Mouse (Mus musculus) spleen, embryonic (tissue): ENCODE measurements at regions not wholly inside any gene's neighbourhood (a gene's known extent, or its start where the extent isn't known, plus 50 kb on each side); places are given as distances from the start of the nearest gene placed in this dataset.

ENCODE experiments used
- CTCF ChIA-PET: fragments of 350-600 bp; sonication (Branson Sonifier 250); formaldehyde crosslinking; loops from one replicate; lab custom pipeline; 2022; lab: Charles Lee

- CTCF ChIA-PET: no interaction called here
Observed at GRCm38 (mm10) chr13:31330731-31331130, 225.2 kb upstream of the Foxq1 start.

GRCm38 (mm10) chr13:31334981-31335380 is 221.0 kb upstream of the Foxq1 start:
- CTCF ChIA-PET: no interaction called here

- CTCF ChIA-PET: no interaction called here
Observed at GRCm38 (mm10) chr13:31337631-31338030, 218.3 kb upstream of the Foxq1 start.

- CTCF ChIA-PET: no interaction called here
Observed at GRCm38 (mm10) chr13:31339386-31339785, 216.5 kb upstream of the Foxq1 start.

- CTCF ChIA-PET: no interaction called here
Observed at GRCm38 (mm10) chr13:31339901-31340300, 216.0 kb upstream of the Foxq1 start.

GRCm38 (mm10) chr13:31340363-31340948 is 215.5 kb upstream of the Foxq1 start:
- CTCF ChIA-PET: no interaction called here

- CTCF ChIA-PET: no interaction called here
Observed at GRCm38 (mm10) chr13:31341282-31342100, 214.4 kb upstream of the Foxq1 start.

GRCm38 (mm10) chr13:31346205-31346604 is 209.7 kb upstream of the Foxq1 start:
- CTCF ChIA-PET: no interaction called here

GRCm38 (mm10) chr13:31347000-31347399 is 208.9 kb upstream of the Foxq1 start:
- CTCF ChIA-PET: no interaction called here

- CTCF ChIA-PET: no interaction called here
Observed at GRCm38 (mm10) chr13:31349671-31350070, 206.3 kb upstream of the Foxq1 start.

GRCm38 (mm10) chr13:31351481-31351880 is 204.5 kb upstream of the Foxq1 start:
- CTCF ChIA-PET: no interaction called here

- CTCF ChIA-PET: no interaction called here
Observed at GRCm38 (mm10) chr13:31352825-31353224, 203.1 kb upstream of the Foxq1 start.

GRCm38 (mm10) chr13:31359353-31359752 is 196.6 kb upstream of the Foxq1 start:
- CTCF ChIA-PET: no interaction called here

GRCm38 (mm10) chr13:31362386-31362785 is 193.5 kb upstream of the Foxq1 start:
- CTCF ChIA-PET: no interaction called here

- CTCF ChIA-PET: no interaction called here
Observed at GRCm38 (mm10) chr13:31364369-31364768, 191.6 kb upstream of the Foxq1 start.

GRCm38 (mm10) chr13:31367226-31367625 is 188.7 kb upstream of the Foxq1 start:
- CTCF ChIA-PET: no interaction called here

- CTCF ChIA-PET: no interaction called here
Observed at GRCm38 (mm10) chr13:31369182-31369581, 186.8 kb upstream of the Foxq1 start.

GRCm38 (mm10) chr13:31370873-31371272 is 185.1 kb upstream of the Foxq1 start:
- CTCF ChIA-PET: no interaction called here

GRCm38 (mm10) chr13:31374006-31374405 is 181.9 kb upstream of the Foxq1 start:
- CTCF ChIA-PET: no interaction called here

- CTCF ChIA-PET: no interaction called here
Observed at GRCm38 (mm10) chr13:31393421-31394215, 162.3 kb upstream of the Foxq1 start.

- CTCF ChIA-PET: no interaction called here
Observed at GRCm38 (mm10) chr13:31396216-31396910, 159.6 kb upstream of the Foxq1 start.

- CTCF ChIA-PET: no interaction called here
Observed at GRCm38 (mm10) chr13:31397246-31397645, 158.7 kb upstream of the Foxq1 start.
